Mouse (Mus musculus): ENCODE results near the gene Pde2a.

DNA sequence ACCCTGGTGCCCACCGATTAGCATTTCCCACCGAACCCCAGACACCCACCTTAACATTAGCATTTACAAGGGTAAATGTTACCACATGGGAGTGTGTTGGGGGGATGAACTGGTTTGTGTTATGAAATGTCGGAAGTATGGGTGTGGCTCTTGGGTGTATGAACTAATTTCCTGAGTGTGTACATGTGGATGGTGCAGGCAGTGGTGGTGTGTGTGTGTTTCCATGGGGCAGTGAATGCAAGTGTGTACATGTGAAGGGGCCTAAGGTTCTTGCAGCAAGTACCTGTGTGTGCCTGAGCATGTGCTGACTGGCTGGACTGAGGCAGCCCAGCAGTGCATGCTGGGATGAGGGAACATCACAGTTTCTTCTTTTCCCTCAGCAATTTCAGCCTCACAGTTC is 76.9 kb downstream of the Pde2a start:
- TF ChIP-seq ELF1 (IDR thresholded peaks at IDR 0.05; ENCODE audit: low read depth, low read length) (no peak), EP300 (IDR thresholded peaks at IDR 0.05; ENCODE audit: low read length) (no peak)

Data from CH12.LX (cell line).